Mouse (Mus musculus): ENCODE data around the gene Gm9970. TPM values are rescaled to one million over a fixed set of nuclear protein-coding genes. Genes with fewer than 3 reads are reported as not detected.

Gene Gm9970
- total RNA-seq (2017) = not detected in 3 replicates

DNA sequence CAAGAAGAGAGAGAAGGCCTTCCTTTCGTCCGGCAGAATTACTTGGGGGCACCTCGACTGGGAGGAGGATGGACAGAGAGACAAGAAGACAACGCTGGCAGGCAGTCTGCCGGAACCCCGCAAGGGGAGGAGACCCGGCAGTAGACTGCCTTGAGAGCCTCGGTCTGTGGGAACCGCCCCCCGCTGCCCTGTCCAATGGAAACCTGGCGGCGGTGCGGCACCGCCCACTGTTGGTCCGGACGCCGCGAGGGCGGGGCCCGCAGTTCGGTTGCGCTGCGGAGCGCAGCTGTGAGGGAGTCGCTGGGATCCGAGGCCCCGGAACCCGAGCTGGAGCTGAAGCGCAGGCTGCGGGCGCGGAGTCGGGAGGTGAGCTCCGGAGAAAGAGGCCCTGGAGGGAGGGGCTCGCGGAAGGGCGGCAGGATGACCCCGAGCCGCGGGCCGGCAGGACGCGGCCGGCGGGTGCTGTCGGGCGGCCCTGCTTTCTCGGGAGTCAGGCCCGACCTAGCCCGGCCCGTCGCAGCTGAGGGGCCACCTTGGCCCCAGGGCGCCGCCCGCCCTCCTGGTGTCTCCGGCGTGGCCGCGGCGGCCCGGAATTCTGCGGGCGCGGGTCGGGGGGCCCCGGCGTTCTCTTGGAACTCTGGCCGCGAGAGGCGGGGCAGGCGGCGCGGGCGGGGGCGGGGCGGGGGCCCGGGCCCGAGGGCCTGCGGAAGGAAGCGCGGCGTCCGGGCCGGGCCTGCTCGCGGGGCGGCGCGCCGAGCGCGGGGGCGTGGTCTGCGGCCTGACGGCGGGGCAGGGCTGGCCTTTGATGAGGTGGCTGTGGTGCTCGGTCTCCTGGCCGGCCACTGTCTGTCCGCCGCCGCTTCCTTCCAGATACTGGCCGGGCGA, at the start of gene Gm9970, which contains the start of gene Nrbp1:
TSS of gene Gm9970 (minus strand) at position 596 of the 885 bp plus-strand sequence.
TSS of gene Nrbp1 (plus strand) at position 228 of the 885 bp plus-strand sequence.
- peak; percentile 97 for ATAC-seq (replicated peaks; ENCODE audit: insufficient number of reproducible peaks, low FRiP score, low TSS enrichment, poor library complexity, severe bottlenecking)

DNA sequence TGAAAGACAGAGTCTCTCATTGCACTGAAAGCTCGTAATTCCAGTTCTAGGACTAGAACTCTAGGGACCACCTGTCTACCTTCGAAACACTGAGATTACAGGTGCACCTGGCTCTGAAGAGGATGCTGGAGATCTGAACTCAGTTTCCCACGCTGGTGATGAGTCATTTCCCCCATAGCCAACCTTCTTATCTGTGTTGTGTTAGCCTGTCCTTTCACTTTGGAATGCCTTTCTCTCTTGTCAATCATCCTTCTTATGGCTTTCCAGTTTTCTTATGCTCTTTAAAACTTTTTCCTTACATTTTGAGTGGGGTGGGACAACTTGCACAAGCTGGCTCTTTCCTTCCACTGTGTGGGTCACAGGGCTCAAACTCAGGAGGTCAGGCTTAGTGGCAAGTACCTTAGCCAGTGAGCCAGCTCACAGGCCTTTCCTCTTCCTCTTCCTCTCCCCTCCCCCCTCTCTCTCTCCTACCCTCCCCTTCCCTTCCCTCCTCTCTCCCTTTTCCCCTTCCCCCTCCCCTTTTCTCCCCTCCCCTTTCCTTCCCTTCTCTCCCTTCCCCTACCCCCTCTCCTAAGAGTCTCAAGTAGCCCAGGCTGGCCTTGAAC, 48.7 kb upstream of the Gm9970 start:
- ATAC-seq (replicated peaks; ENCODE audit: insufficient number of reproducible peaks, low FRiP score, low TSS enrichment, poor library complexity, severe bottlenecking) = no peak

DNA sequence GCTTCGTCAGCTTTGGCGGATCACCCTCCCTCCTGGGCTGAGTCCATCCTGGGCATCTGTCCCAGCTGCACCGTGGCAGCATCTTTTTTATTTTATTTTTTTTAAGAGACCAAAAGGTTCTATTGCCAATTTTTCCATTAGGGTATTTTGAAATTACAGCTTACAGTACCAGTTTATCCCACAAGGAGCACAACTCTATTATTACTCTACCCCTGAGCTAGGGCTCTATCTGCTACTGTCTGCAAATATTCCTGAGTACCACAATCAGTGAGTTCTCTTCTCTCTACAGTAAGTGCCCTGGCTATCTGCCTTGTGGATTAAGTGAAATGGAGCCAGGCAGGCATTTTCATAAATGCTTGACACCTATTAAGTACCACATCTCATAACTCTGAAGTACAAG, 47.6 kb upstream of the Gm9970 start:
- ATAC-seq (replicated peaks; ENCODE audit: insufficient number of reproducible peaks, low FRiP score, low TSS enrichment, poor library complexity, severe bottlenecking) = no peak

DNA sequence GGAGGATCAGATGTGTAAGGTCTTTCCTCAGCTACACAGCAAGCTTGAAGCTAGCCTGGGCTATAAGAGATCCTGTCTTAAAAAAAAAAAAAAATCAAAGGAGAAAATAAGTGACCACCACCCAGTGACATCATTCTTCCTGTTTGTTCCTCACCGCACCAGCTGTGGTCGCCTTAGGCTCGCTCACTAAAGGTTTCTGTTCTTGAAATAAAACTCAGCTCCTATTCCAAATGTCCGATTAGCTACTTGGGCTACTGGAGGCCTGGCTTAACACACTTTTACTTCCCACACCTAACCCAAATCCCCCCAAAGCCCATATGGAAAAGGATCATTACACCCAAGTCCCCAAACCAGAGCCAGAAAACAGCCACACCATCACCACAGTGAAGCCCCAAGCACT, 47.2 kb upstream of the Gm9970 start:
- ATAC-seq (replicated peaks; ENCODE audit: insufficient number of reproducible peaks, low FRiP score, low TSS enrichment, poor library complexity, severe bottlenecking) = 0 out of 2 replicates have a peak, but pooled peaks have one; percentile 25

GRCm38 (mm10) chr5:31279245-31279988, 38.4 kb upstream of the Gm9970 start:
- ATAC-seq (replicated peaks; ENCODE audit: insufficient number of reproducible peaks, low FRiP score, low TSS enrichment, poor library complexity, severe bottlenecking) = 0 out of 2 replicates have a peak, but pooled peaks have one; percentile 9

- no peak for ATAC-seq (replicated peaks; ENCODE audit: insufficient number of reproducible peaks, low FRiP score, low TSS enrichment, poor library complexity, severe bottlenecking)
Observed at GRCm38 (mm10) chr5:31273018-31273417, 32.0 kb upstream of the Gm9970 start.

GRCm38 (mm10) chr5:31267686-31268085, 26.7 kb upstream of the Gm9970 start:
- 0 out of 2 replicates have a peak, but pooled peaks have one; percentile 25 for ATAC-seq (replicated peaks; ENCODE audit: insufficient number of reproducible peaks, low FRiP score, low TSS enrichment, poor library complexity, severe bottlenecking)

DNA sequence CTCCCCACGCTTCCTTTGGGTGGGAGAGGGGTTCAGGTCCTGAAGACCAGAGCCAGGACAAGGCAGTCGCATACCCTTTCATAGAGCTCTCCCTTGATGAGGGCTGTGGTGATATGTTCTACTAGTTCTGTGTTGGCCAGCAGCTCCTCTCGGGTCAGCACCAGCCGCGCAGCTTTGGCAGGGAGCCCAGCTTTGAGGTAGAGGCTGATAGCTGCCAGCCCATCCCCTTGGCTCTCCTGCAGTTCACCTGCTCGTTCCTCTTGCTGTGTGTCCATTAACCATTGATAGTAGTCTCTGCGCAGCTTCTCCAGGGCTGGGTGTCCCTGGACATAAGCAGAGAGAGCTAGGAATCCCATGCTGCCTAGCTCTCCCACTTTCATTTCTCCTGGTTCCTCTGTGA, 25.1 kb upstream of the Gm9970 start:
- no peak for ATAC-seq (replicated peaks; ENCODE audit: insufficient number of reproducible peaks, low FRiP score, low TSS enrichment, poor library complexity, severe bottlenecking)

DNA sequence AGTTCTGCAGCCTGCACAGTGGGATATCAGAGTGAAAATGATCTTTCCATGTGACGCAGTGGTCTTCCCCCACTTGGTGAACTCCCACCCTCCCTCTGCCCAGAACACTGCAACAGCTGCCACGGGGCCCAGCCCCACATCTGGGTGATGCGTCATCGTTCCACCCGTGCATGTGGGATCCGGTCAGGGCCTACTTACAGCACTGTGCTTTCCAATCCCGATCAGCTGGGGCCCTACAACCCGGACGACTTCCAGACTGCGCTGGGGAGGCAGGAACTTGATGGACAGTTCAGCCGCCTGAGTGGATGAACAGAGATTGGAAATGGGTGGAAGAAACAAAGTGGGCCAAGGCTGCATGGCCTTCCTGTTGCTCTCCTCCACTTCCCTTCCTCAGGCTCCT, 16.6 kb upstream of the Gm9970 start:
- no peak for ATAC-seq (replicated peaks; ENCODE audit: insufficient number of reproducible peaks, low FRiP score, low TSS enrichment, poor library complexity, severe bottlenecking)

- peak; percentile 69 for ATAC-seq (replicated peaks; ENCODE audit: insufficient number of reproducible peaks, low FRiP score, low TSS enrichment, poor library complexity, severe bottlenecking)
Observed at GRCm38 (mm10) chr5:31255971-31256370, 14.9 kb upstream of the Gm9970 start.

DNA sequence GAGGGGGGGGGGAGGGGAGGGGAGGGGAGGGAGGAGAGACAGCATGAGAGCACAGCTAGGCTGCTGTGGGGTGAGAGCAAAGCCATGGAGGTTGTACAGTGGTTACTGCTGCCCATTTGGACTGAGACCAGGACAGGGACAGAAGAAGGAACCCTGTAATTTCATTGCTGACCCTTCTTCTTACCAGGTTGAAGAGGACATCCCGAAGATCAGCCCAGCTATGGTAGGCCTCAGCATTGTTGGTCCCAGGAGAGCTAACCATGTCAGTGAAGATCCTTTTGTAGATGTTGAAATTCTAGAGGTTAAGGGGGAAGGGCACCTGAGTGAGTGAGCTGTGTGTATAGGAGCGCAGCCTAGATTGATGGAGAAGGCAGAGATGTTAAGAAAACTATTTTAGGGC, 14.3 kb upstream of the Gm9970 start:
- no peak for ATAC-seq (replicated peaks; ENCODE audit: insufficient number of reproducible peaks, low FRiP score, low TSS enrichment, poor library complexity, severe bottlenecking)

DNA sequence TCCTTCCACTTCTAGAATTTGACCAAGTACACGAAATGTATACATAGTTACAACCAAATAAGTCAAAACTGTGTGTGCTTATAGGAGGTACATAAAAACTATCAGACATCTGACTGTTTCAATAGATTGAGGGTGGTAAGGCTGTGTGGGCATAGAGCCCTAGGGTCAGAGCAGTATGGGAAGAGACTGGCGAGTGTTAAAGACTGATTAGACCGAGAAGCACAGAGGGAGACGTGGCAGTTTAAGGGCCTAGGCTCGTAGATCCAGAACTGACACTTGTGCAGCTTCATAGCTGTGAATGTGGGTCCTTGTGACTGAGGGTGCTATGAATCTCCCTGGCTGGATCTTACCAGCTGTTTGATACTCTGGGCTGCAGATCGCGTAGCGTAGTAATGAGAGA, 13.9 kb upstream of the Gm9970 start:
- no peak for ATAC-seq (replicated peaks; ENCODE audit: insufficient number of reproducible peaks, low FRiP score, low TSS enrichment, poor library complexity, severe bottlenecking)

DNA sequence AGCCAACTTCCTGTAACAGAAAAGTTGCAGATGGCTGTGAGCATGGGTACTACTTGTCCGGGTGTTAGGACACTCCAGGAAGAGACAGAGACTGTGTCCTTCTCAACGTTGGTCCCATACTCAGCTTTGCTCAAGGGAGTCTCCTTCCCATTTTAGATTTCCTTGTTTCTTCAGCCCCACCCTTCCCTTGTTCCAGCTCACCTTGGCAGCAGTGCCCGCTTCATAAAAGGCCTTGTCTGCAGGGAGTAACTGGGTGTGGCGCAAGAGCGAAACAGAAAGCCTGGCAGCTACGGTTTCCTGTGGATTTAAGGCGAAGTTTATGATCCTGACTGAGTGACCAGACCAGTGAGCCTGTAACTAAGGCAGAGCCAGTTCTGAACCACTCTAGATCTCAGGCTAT, 13.4 kb upstream of the Gm9970 start:
- ATAC-seq (replicated peaks; ENCODE audit: insufficient number of reproducible peaks, low FRiP score, low TSS enrichment, poor library complexity, severe bottlenecking) = no peak

GRCm38 (mm10) chr5:31253806-31254205, 12.8 kb upstream of the Gm9970 start:
- ATAC-seq (replicated peaks; ENCODE audit: insufficient number of reproducible peaks, low FRiP score, low TSS enrichment, poor library complexity, severe bottlenecking) = no peak

DNA sequence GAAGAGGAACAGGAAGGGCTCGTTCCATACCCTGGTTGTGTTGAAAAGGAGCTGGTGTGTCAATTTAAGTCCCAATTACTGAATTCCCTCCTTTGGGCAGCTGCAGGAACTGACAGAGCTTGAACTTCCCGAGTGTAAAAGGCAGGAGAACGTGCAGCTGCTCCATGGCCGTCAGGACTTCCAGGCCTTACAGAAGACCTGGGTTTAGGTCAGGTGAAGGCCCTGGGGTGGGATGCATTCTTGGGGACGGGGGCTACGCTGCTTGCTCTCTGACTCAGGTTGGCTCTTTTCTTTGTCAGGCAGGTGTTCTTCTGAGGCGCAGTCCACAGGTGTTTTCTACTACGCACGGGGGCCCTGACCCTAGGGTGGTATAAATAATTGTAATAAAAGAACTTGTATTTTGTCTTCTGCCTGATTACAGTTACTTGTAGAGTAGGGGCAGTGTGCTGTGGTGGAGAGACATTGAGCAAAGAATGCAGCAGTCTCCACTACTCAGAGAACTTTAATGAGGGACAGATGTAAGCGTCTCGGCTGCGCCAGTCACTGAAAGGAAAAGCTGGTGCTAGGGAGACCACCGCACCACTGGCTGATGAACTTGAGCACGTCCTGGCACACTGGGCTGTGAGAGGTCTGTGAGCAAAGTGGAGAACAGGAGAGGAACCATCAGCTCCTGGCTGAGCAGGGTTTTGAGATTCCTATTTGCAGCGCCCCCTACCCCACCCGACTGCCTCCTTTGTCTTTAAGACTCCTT, 11.9 kb upstream of the Gm9970 start:
- no peak for ATAC-seq (replicated peaks; ENCODE audit: insufficient number of reproducible peaks, low FRiP score, low TSS enrichment, poor library complexity, severe bottlenecking)

DNA sequence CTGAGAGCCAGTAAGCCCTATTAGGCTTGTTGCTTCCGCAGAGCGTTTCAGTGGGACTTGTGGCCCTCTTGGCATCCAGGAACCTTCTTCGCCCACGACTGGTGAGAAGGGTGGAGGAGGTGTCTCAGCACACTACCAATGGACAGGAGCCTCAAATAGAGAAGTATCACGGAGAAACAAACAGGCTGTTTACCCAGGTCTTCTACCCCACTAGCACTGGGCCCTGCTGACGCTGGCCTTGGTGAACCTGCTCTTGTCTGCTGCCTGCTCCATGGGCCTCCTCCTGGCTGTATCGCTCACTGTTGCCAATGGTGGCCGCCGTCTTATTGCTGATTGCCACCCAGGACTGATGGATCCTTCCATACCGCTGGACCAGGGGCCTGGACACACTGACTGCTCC, 11.1 kb upstream of the Gm9970 start:
- no peak for ATAC-seq (replicated peaks; ENCODE audit: insufficient number of reproducible peaks, low FRiP score, low TSS enrichment, poor library complexity, severe bottlenecking)

- no peak for ATAC-seq (replicated peaks; ENCODE audit: insufficient number of reproducible peaks, low FRiP score, low TSS enrichment, poor library complexity, severe bottlenecking)
Observed at GRCm38 (mm10) chr5:31251541-31252101, 10.6 kb upstream of the Gm9970 start, which contains the start of gene Krtcap3. Gene Krtcap3, plus strand, starts transcription at chr5:31251691.

- ATAC-seq (replicated peaks; ENCODE audit: insufficient number of reproducible peaks, low FRiP score, low TSS enrichment, poor library complexity, severe bottlenecking) = no peak
Observed at GRCm38 (mm10) chr5:31250716-31251115, 9.7 kb upstream of the Gm9970 start.

All from monocyte, adult 5-6 weeks (primary cell).